Mouse (Mus musculus) lung, adult 2 months (tissue): ENCODE data around the gene Nat8. TPM values are rescaled to one million over a fixed set of nuclear protein-coding genes. Genes with fewer than 3 reads are reported as not detected.
"Not testable (repeated sequence)": the region's sequence is repeated elsewhere in the genome, so short reads cannot be mapped to it uniquely, and the experiment has no call there.

Source experiments
- DNase-seq: peaks from one replicate; pipeline ENCODE4 v3.0.0; 2022
- H3K4me1 ChIP-seq: fragments of 200-500 bp; 2 replicates; pipeline ENCODE4 v1.6.1; 2011; ENCODE audit warnings: low read length; ENCODE audit not compliant: control insufficient read depth, insufficient read depth
- H3K4me3 ChIP-seq: fragments of 200-500 bp; replicated peaks from 2 replicates; pipeline ENCODE3; 2011; ENCODE audit warnings: low read depth, mild to moderate bottlenecking, control low read depth, low read length; ENCODE audit errors: extremely low read depth
- CTCF ChIP-seq: fragments of 200-500 bp; IDR thresholded peaks from 2 replicates; pipeline ENCODE4 v1.5.1; 2011; ENCODE audit warnings: mild to moderate bottlenecking, low read length, control low read depth; ENCODE audit not compliant: insufficient read depth
- POLR2A ChIP-seq: fragments of 200-500 bp; IDR thresholded peaks from 2 replicates; pipeline ENCODE4 v1.6.1; 2011; ENCODE audit warnings: low read depth, mild to moderate bottlenecking, control low read depth, low read length, borderline replicate concordance; ENCODE audit errors: extremely low read depth
- WGBS: fragments of 180-500 bp; shearing (Covaris S2); methylation state at CpG from one replicate; pipeline ENCODE4 v1.1.7; 2018; 5-methylcytosine and 5-hydroxymethylcytosine counted together
- polyA plus RNA-seq: library from polyadenylated mRNA; depleted of rRNA; stranded (reverse); fragments of >200 nt; gene quantifications from 2 replicates; pipeline ENCODE4 v1.2.3, GENCODE M21; 2012; rRNA removed

Gene Nat8
- 0.31 and 0.45 TPM in 2 replicates for polyA plus RNA-seq

GRCm38 (mm10) chr6:85831796-85832321, at the start of gene Nat8:
Nat8 (minus strand) TSS chr6:85832082.
- DNase-seq, result no peak
- no peak for TF ChIP-seq POLR2A
- no peak for TF ChIP-seq CTCF
- Histone ChIP-seq H3K4me3 (no peak within 1 kb of the TSS), H3K4me1 (no peaks in the 10 kb centered on the region)
- 70% methylated on average over 7 of the region's 7 CpGs for WGBS

GRCm38 (mm10) chr6:85869006-85869405, 37.1 kb upstream of the Nat8 start, which contains the start of gene Nat8f2:
Nat8f2 (minus strand) TSS chr6:85869158.
- DNase-seq, H3K4me3 ChIP-seq, H3K4me1 ChIP-seq: not testable (repeated sequence)
- WGBS, result 70% methylated on average over 5 of the region's 5 CpGs

DNA sequence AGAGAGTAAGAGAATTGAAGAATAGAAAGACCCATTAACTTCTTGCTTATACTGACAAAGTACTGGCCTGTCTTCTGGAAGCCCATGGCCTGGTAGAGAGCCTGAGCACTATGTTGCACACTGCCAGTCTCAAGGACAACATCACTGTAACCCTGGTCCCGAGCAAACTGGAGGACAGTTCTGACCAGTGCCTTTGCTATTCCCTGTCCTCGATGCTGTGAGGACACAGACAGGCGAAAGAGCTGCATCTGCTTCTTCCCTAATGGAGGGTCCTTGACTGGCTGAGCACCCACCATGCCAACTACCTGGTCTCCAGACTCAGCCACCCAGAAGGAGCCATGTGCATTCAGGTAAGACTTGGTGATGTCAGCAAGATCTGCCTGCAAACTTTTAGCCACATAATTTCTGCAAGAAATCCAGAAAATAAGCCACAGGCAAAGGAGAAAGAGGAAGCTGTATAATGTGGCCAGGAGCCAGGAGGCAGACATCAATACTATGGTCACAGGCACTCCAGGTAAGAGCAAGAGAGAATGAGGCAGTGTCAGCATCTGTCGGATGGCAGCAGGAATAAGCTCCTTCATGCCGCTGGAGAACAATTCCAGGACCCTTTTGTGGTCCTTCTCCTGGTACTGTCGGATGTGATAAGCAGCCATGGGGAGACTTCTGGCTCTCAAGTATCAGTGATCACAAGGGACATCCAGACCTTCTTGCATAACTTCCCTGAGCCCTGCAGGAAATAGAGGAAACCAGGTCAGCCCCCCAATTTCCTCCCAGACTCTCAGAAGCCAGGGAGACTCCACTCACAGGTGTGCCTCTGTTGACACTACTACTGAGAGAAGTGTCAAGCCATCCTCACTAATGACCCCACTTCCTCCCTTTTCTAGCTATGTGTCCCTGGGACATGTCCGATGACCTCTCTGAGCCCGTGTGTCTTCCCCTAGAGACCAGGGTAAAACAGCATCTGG, 36.1 kb upstream of the Nat8 start:
- Histone ChIP-seq H3K4me1 (no peaks in the 10 kb centered on the region), H3K4me3 (no peak overlapping the region)
- DNase-seq, result no peak
- no peak for TF ChIP-seq POLR2A
- no peak for TF ChIP-seq CTCF
- 55% methylated on average over 8 of the region's 8 CpGs for WGBS

GRCm38 (mm10) chr6:85866995-85867394, 35.1 kb upstream of the Nat8 start:
- not testable (repeated sequence) for H3K4me3 ChIP-seq, H3K4me1 ChIP-seq, DNase-seq
- WGBS, result 46% methylated on average over 1 of the region's 1 CpGs

GRCm38 (mm10) chr6:85866166-85866565, 34.3 kb upstream of the Nat8 start:
- WGBS, result 81% methylated on average over 3 of the region's 3 CpGs
- not testable (repeated sequence) for H3K4me3 ChIP-seq, H3K4me1 ChIP-seq, DNase-seq

DNA sequence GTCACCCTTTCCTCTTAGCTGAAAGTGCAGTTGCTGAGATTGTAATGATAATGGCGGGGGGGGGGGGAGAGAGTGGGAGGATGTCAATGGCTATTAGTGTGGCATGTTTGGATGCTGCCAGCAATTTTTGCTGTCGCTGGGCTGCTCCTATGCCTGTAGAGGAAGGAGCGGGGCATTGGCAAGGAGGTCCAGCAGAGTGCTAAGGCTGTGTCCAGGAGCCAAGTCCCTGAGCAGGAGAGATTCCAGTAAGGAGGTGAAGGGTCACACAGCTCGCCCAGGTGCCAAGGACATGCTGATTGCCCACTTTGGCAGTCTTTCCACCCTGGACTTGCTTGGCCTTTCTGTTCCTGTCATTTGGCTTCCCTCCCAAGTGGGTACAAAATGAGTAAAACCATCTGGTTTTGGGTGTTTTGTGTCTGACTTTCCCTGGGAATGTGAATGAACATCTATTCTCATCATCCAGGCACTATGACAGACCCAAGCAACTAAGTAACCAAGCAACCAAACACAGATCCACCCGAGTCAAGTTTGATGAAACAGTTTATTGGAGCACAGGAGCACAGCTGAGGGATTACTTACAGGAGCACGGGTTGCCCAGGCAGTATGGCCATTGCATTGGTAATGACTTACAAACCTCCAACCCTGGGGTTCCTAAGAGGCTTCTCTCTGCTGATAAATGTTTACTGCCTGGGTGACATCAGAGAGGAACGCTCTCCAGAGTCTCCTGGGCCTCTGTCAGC, 33.2 kb upstream of the Nat8 start:
- 59% methylated on average over 6 of the region's 7 CpGs for WGBS
- not testable (repeated sequence) for H3K4me3 ChIP-seq, DNase-seq

GRCm38 (mm10) chr6:85863840-85864239, 32.0 kb upstream of the Nat8 start:
- Histone ChIP-seq H3K4me3 (no peak overlapping the region), H3K4me1 (no peaks in the 10 kb centered on the region)
- TF ChIP-seq POLR2A (no peak), CTCF (no peak)
- WGBS, result 72% methylated on average over 2 of the region's 2 CpGs
- DNase-seq, result no peak

More for the DNA sequence above, 33.2 kb upstream of the Nat8 start:
- H3K4me1 ChIP-seq, result not testable (repeated sequence)

GRCm38 (mm10) chr6:85863136-85863535, 31.3 kb upstream of the Nat8 start:
- no peak overlapping the region for H3K4me3 ChIP-seq
- no peak for DNase-seq
- no peaks in the 10 kb centered on the region for H3K4me1 ChIP-seq
- TF ChIP-seq CTCF (no peak), POLR2A (no peak)
- WGBS, result 74% methylated on average over 2 of the region's 2 CpGs

GRCm38 (mm10) chr6:85862565-85862964, 30.7 kb upstream of the Nat8 start:
- TF ChIP-seq POLR2A, result no peak
- TF ChIP-seq CTCF, result no peak
- 52% methylated on average over 3 of the region's 3 CpGs for WGBS
- Histone ChIP-seq H3K4me1 (no peaks in the 10 kb centered on the region), H3K4me3 (no peak overlapping the region)
- no peak for DNase-seq

DNA sequence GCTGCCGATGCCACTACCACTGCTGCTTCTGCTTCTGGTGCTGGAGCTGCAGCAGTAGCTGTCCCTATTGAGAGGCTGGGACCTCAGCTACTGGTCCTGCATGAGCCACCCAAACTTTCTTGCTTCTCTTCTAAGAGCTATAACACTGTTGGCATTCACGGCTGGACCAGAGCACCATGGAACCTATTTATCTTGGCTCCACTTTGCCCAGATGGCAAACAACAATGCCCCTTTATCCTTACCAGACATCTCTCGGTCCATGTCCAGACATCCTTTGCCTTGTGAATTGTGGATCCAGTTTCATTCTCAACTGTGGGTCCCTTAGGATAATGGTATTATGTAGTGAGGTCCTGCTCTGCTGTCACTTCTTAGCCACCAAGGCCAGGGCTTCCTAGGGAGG, 29.4 kb upstream of the Nat8 start:
- DNase-seq, result no peak
- 85% methylated on average over 3 of the region's 3 CpGs for WGBS
- TF ChIP-seq POLR2A (no peak), CTCF (no peak)
- no peaks in the 10 kb centered on the region for H3K4me1 ChIP-seq
- no peak overlapping the region for H3K4me3 ChIP-seq
